Mouse (Mus musculus) thymus, adult 2 months (tissue): ENCODE data around the gene Fbxo21.

ENCODE experiments used
- CTCF ChIP-seq: fragments of 200-500 bp; IDR thresholded peaks from 2 replicates; pipeline ENCODE4 v1.5.1; 2012; ENCODE audit warnings: mild to moderate bottlenecking, control low read depth, low read length, moderate library complexity, borderline replicate concordance; ENCODE audit not compliant: control insufficient read depth, poor library complexity, insufficient read depth; ENCODE audit errors: extremely low read depth
- POLR2A ChIP-seq: fragments of 200-500 bp; IDR thresholded peaks from 2 replicates; pipeline ENCODE4 v1.6.1; 2012; ENCODE audit warnings: mild to moderate bottlenecking, low read length, control low read depth, moderate library complexity; ENCODE audit not compliant: control insufficient read depth, poor library complexity, insufficient read depth; ENCODE audit errors: extremely low read depth

DNA sequence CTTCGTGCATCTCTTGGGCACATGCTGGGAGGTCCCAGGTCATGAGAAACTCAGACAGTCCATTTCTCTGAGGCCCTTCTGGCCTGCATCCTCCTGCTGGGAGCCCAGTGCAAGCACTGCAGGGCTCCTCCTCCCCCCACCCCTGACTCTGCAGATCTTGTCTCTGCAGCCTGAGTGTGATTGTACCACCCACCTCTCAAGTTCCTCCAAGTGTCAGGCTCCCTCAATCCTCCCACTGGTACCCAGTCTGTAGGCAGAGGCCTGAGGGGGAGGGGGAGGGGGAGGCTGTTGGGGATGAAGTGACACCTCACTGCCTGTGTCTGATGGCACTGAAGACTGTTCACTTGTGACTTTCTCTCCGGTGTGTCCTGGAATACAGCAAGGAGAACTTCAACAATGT lies 76.7 kb downstream of the Fbxo21 start:
- no peak for TF ChIP-seq CTCF
- no peak for TF ChIP-seq POLR2A
